Mouse (Mus musculus) cerebellum, adult 9-11 months (tissue): ENCODE measurements around the gene Gm38655.
"Not testable (repeated sequence)": the region's sequence is repeated elsewhere in the genome, so short reads cannot be mapped to it uniquely, and the experiment has no call there.

Experiments
- DNase-seq: peaks from one replicate; pipeline ENCODE4 v3.0.0; 2022

The Gm38655 gene

GRCm38 (mm10) chr17:25165970-25166671 is 9.2 kb downstream of the Gm38655 start:
- no peak for DNase-seq

- DNase-seq: no peak
These were observed 10.5 kb downstream of the Gm38655 start for GRCm38 (mm10) chr17:25164770-25165169.

GRCm38 (mm10) chr17:25163387-25163786 is 11.9 kb downstream of the Gm38655 start:
- no peak for DNase-seq

DNA sequence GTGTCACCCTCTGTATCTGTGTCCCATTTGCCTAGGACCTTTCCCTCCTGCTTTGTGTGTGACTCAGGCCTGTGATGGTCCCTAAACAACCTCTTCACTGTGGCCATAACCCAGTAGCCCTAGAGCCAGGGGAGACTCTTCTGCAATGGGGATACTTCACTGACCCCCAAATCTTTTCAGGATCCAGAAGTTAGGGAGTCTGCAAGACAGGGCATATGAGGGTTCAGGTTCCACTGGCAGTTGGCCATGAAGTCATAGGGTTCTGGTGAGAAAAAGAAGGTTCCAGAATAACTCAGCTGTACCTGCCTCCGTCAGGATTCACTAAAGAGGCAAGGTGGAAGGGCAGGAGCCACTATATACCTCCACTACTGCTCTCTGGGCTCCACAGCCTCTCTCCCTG is 13.1 kb downstream of the Gm38655 start, which contains the start of gene Ccdc154:
Gene Ccdc154, plus strand, starts transcription at position 301 of the 400 bp plus-strand sequence.
- no peak for DNase-seq

GRCm38 (mm10) chr17:25139960-25140359 is 35.3 kb downstream of the Gm38655 start:
- no peak for DNase-seq

GRCm38 (mm10) chr17:25138803-25139202 is 36.5 kb downstream of the Gm38655 start:
- no peak for DNase-seq

GRCm38 (mm10) chr17:25135622-25136021 is 39.6 kb downstream of the Gm38655 start:
- DNase-seq: no peak

GRCm38 (mm10) chr17:25133275-25133698 is 42.0 kb downstream of the Gm38655 start, which contains the start of gene Clcn7:
Gene Clcn7 (plus strand): TSS chr17:25133391.
- peak; percentile 93 for DNase-seq

DNA sequence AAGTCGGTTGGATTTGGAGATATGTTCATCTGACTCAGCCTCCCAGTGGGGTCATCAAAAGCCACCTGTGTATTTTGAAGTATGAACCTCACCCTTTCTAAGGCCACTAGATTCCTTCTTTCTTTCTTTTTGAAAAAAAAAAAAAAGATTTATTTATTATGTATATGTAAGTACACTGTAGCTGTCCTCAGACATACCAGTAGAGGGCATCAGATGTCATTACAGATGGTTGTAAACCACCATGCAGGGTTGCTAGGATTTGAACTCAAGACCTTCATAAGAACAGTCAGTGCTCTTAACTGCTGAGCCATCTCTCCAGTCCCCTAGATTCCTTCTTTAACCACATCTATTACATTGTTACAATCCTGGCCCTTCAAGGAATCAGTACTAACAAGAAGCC is 45.2 kb downstream of the Gm38655 start:
- no peak for DNase-seq

GRCm38 (mm10) chr17:25127681-25128080 is 47.6 kb downstream of the Gm38655 start:
- no peak for DNase-seq

DNA sequence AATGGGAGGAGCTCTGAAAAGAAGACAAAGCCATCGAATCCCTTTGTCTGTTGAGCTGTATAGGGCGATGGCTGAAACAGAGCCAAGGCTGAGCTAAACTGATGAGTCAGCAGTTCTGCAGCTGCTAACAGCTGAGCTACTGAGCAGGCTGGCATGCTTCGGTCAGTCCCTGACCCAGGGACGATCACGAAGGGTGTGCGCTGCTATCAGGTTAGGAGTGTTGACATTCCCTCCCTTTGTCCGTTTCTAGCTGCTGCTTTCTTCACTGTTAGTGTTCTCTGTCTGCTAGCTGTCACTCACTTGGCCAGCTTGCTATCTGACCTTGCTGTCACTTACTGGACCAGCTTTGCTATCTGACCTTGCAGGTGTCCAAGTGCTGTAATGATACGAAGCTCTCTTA is 48.2 kb downstream of the Gm38655 start:
- DNase-seq: no peak

DNA sequence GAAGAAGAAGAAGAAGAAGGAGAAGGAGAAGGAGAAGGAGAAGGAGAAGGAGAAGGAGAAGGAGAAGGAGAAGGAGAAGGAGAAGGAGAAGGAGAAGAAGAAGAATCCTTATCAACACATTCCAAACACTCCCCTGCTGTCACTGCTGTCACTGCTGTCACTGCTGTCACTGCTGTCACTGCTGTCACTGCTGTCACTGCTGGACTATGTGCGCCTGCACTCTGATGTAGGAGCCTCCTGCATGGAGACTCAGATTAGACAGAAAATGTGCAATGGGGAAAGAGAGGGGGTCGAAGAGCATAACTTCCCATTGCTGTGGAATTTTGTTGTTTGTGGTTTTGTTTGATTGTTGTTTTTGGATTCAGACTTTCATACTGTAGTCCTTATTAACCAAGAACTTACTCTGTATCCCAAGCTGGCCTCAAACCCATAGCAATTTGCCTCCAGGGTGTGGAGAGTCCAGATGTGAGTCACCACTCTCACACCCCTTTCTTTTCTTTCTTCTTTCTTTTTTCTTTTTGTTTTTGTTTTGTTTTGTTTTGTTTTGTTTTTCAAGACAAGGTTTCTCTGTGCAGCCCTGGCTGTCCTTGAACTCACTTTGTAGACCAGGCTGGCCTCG is 49.7 kb downstream of the Gm38655 start:
- DNase-seq: not testable (repeated sequence)

DNA sequence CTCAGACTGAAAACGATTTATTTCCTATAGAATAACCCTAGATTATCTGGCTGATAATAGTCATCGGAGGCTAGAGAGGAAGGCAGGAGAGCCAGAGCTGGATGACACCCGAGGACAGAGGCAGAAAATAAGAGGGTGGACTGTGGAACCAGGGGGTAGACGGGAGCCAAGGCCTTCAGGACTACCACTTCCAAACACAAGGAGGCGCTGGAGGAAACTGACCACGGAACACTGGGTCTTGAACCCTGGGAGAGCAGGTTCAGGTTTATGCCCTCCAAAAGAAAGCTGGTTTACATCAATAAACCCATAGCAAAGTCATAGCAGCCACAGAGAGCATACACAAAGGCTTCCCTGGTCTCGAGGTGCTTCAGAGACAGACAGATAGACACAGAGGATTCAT is 51.3 kb downstream of the Gm38655 start:
- no peak for DNase-seq
